Mouse (Mus musculus) myocyte (in vitro differentiated cells): ENCODE results near the gene Zfp740. TPM values are rescaled to one million over a fixed set of nuclear protein-coding genes. Genes with fewer than 3 reads are reported as not detected.
A peak's percentile ranks its signal among the peaks of the same experiment; 100 is the strongest.

Experiments used
- H3K27me3 ChIP-seq: one replicate; pipeline ENCODE4 v1.6.1; 2011; ENCODE audit not compliant: control insufficient read depth, insufficient read depth, insufficient read length
- H3K36me3 ChIP-seq: one replicate; pipeline ENCODE4 v1.6.1; 2011; ENCODE audit not compliant: control insufficient read depth, insufficient read depth
- H3K4me2 ChIP-seq: one replicate; pipeline ENCODE4 v1.6.1; 2011; ENCODE audit warnings: low read depth, control low read depth
- H3K4me3 ChIP-seq: one replicate; pipeline ENCODE4 v1.5.1; 2011; ENCODE audit warnings: mild to moderate bottlenecking, control low read depth, moderate library complexity
- H3K79me2 ChIP-seq: one replicate; pipeline ENCODE4 v1.6.1; 2011; ENCODE audit not compliant: control insufficient read depth, insufficient read depth
- H3ac ChIP-seq: one replicate; pipeline ENCODE4 v1.6.1; 2011; ENCODE audit not compliant: control insufficient read depth, insufficient read length
- CEBPB ChIP-seq: IDR thresholded peaks from 2 replicates; pipeline ENCODE4 v1.6.1; 2011; ENCODE audit warnings: mild to moderate bottlenecking, moderate library complexity; ENCODE audit not compliant: poor library complexity, insufficient read depth, severe bottlenecking
- E2F4 ChIP-seq: IDR thresholded peaks from one replicate; pipeline ENCODE4 v1.6.1; 2011; ENCODE audit warnings: mild to moderate bottlenecking, control low read depth, moderate library complexity; ENCODE audit not compliant: insufficient read depth
- MAX ChIP-seq: IDR thresholded peaks from one replicate; pipeline ENCODE4 v1.6.1; 2011; ENCODE audit warnings: low read depth, mild to moderate bottlenecking, control low read depth
- MYOD1 ChIP-seq, 3 experiments: IDR thresholded peaks; one replicate each; pipeline ENCODE4 v1.6.1; 2011; ENCODE audit warnings: control low read depth in 2 of 3, low read depth in 2 of 3, mild to moderate bottlenecking in 2 of 3, moderate library complexity in 1 of 3; ENCODE audit not compliant: insufficient read length in 2 of 3, control insufficient read depth in 1 of 3
- MYOG ChIP-seq, 3 experiments: IDR thresholded peaks; one replicate each; pipeline ENCODE4 v1.6.1; 2011; ENCODE audit warnings: control low read depth in 2 of 3, low read depth in 2 of 3, mild to moderate bottlenecking in 2 of 3; ENCODE audit not compliant: insufficient read length in 2 of 3, control insufficient read depth in 1 of 3, insufficient read depth in 1 of 3
- POLR2A ChIP-seq: IDR thresholded peaks from one replicate; pipeline ENCODE4 v1.6.1; 2011; ENCODE audit warnings: low read depth, mild to moderate bottlenecking, control low read depth, moderate library complexity; ENCODE audit not compliant: insufficient read length
- POLR2AphosphoS2 ChIP-seq: IDR thresholded peaks from one replicate; pipeline ENCODE4 v1.6.1; 2011; ENCODE audit warnings: low read depth, control low read depth; ENCODE audit not compliant: insufficient read length
- REST ChIP-seq: IDR thresholded peaks from one replicate; pipeline ENCODE4 v1.6.1; 2011; ENCODE audit warnings: mild to moderate bottlenecking, control low read depth, moderate library complexity; ENCODE audit not compliant: insufficient read depth, insufficient read length
- SRF ChIP-seq: IDR thresholded peaks from one replicate; pipeline ENCODE4 v1.6.1; 2011; ENCODE audit warnings: low read depth; ENCODE audit not compliant: control insufficient read depth, insufficient read length
- TCF12 ChIP-seq: IDR thresholded peaks from one replicate; pipeline ENCODE4 v1.6.1; 2011; ENCODE audit warnings: mild to moderate bottlenecking, control low read depth; ENCODE audit not compliant: poor library complexity, insufficient read depth, severe bottlenecking
- TCF3 ChIP-seq: IDR thresholded peaks from one replicate; pipeline ENCODE4 v1.6.1; 2011; ENCODE audit warnings: low read depth, control low read depth; ENCODE audit not compliant: insufficient read length
- USF1 ChIP-seq: IDR thresholded peaks from one replicate; pipeline ENCODE4 v1.6.1; 2011; ENCODE audit warnings: low read depth, mild to moderate bottlenecking, control low read depth, moderate library complexity
- polyA plus RNA-seq: library from polyadenylated mRNA; unstranded; fragments of >200 nt; fragmentation: generic; extraction: Trizol; gene quantifications from one replicate; pipeline ENCODE4 v1.2.1, GENCODE M21; 2012; ENCODE audit warnings: missing spikeins

Gene Zfp740
- polyA plus RNA-seq, 1 experiment, result 42.3 TPM

DNA sequence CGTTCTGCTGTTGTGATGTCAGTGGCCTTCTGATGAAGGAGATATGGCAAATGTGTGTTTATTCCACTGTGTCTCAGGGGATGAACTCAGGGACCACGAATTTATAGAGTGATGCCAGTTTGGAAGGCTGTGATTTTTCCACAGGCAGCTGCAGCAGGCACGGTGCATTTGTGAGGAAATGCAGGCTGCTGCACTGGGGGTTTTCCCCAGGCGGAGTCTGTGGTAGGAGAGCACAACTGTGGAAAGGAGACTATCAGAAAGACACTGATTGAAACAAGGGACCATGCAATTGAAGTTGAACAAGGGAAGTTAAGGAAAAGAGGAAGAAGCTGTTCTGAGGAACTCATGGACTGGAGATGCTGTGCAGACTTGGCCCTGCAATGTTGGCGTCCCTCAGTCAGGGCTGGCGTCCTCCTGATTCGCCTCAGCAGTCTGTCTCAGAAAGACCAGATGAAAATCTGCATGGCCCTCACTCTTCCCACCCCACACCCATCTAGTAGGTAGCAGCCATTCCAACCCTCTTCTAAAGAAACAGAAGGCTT, 10.7 kb upstream of the Zfp740 start:
- Histone ChIP-seq H3K79me2 (no peaks in the 10 kb centered on the region), H3ac (no peak overlapping the region), H3K27me3 (no peaks in the 10 kb centered on the region), H3K36me3 (no peaks in the 10 kb centered on the region), H3K4me3 (no peak overlapping the region), H3K4me2 (peak overlapping the region; percentile 35)
- TF ChIP-seq TCF12, result no peak
- no peak for TF ChIP-seq CEBPB
- no peak for TF ChIP-seq MYOD1 (IDR thresholded peaks at IDR 0.05; ENCODE audit: control insufficient read depth in 1 of 3, insufficient read length in 2 of 3, low read depth in 2 of 3)
- TF ChIP-seq MAX, result no peak
- TF ChIP-seq POLR2AphosphoS2, result no peak
- TF ChIP-seq USF1, result no peak
- no peak for TF ChIP-seq E2F4
- no peak for TF ChIP-seq REST
- no peak for TF ChIP-seq TCF3
- no peak for TF ChIP-seq MYOG (IDR thresholded peaks at IDR 0.05; ENCODE audit: control insufficient read depth in 1 of 3, insufficient read depth in 1 of 3, insufficient read length in 2 of 3, low read depth in 2 of 3)
- no peak for TF ChIP-seq POLR2A
- no peak for TF ChIP-seq SRF

DNA sequence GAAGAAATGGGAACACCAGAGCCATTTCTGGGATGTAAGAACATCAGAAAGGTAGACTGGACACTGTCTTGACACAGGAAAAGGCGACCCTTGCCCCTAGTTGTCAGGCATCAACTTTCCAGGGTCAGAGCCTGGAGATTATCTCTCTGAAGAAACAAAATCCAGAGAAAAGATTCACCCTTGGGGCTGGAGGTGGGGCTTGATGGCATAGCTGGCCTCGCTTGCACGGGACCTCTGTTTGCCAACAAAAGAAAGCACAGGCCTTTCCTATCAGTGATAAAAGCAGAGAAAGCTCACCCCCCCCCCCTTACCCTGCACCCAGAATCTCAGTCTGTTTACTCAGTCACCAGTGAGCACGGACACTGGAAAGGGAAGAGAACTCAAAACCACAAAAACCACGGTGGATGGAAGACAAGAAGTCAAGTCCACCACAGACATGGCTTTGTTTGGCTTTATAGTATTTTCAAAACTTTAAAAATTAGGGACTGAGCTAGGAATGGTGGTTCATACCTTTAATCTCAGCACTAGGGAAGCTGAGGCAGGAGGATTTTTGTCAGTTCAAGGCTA, 10.1 kb upstream of the Zfp740 start:
- no peak overlapping the region for H3K4me3 ChIP-seq
- no peaks in the 10 kb centered on the region for H3K36me3 ChIP-seq
- no peak overlapping the region for H3ac ChIP-seq
- peak overlapping the region; percentile 35 for H3K4me2 ChIP-seq
- no peaks in the 10 kb centered on the region for H3K79me2 ChIP-seq
- TF ChIP-seq TCF12, result no peak
- TF ChIP-seq MYOD1 (IDR thresholded peaks at IDR 0.05; ENCODE audit: control insufficient read depth in 1 of 3, insufficient read length in 2 of 3, low read depth in 2 of 3), result no peak
- no peak for TF ChIP-seq SRF
- TF ChIP-seq USF1, result no peak
- TF ChIP-seq POLR2A, result no peak
- TF ChIP-seq MYOG (IDR thresholded peaks at IDR 0.05; ENCODE audit: control insufficient read depth in 1 of 3, insufficient read depth in 1 of 3, insufficient read length in 2 of 3, low read depth in 2 of 3), result no peak
- no peak for TF ChIP-seq CEBPB
- no peak for TF ChIP-seq TCF3
- no peak for TF ChIP-seq E2F4
- no peak for TF ChIP-seq REST
- no peak for TF ChIP-seq MAX
- no peak for TF ChIP-seq POLR2AphosphoS2
- H3K27me3 ChIP-seq, result no peaks in the 10 kb centered on the region

DNA sequence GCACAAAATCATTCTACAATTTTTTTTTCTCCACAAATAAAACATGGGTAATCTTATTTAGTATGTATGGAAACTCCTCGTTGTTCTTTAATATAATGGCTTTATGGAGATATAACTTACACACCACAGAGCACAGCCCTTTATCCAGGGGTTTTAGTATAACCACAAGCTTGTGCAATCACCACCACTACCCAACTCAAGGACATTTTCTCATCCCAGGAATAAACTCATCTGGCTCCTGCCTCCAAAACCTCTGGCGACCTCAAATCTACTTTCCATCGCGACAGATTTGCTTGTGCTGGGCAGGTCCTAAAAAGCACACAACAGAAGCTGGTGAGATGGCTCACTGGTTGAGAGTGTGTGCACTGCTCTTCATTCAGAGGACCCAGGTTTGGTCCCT, 9.4 kb upstream of the Zfp740 start:
- Histone ChIP-seq H3K79me2 (no peaks in the 10 kb centered on the region), H3ac (no peak overlapping the region), H3K4me3 (no peak overlapping the region), H3K36me3 (no peaks in the 10 kb centered on the region), H3K27me3 (no peaks in the 10 kb centered on the region), H3K4me2 (peak overlapping the region; percentile 35)
- TF ChIP-seq MAX (no peak), SRF (no peak), REST (no peak), TCF12 (no peak), MYOG (IDR thresholded peaks at IDR 0.05; ENCODE audit: control insufficient read depth in 1 of 3, insufficient read depth in 1 of 3, insufficient read length in 2 of 3, low read depth in 2 of 3) (no peak), CEBPB (peak; percentile 96), POLR2AphosphoS2 (no peak)

DNA sequence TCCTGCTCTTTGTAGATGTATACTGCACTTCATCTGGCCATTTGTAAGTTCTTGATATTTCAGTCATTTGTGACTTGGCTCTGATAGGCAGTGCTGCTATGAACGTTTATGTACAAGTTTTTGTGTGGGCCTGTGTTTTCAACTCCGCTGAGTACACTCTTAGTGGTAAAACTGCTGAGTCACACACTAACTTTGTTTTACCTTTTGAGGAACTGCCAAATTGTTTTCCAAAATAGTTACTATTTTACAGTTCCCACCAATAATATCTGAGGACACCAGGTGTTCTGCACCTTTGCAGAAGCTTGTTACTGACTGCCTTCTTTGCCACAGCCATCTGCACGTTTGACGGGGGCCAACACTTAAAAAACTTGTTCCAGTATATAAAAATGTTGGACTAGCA, 8.6 kb upstream of the Zfp740 start:
- TF ChIP-seq SRF, result no peak
- H3ac ChIP-seq, result no peak overlapping the region
- H3K36me3 ChIP-seq, result no peaks in the 10 kb centered on the region
- no peak overlapping the region for H3K4me3 ChIP-seq
- H3K27me3 ChIP-seq, result no peaks in the 10 kb centered on the region
- H3K4me2 ChIP-seq, result no peak overlapping the region
- no peaks in the 10 kb centered on the region for H3K79me2 ChIP-seq

DNA sequence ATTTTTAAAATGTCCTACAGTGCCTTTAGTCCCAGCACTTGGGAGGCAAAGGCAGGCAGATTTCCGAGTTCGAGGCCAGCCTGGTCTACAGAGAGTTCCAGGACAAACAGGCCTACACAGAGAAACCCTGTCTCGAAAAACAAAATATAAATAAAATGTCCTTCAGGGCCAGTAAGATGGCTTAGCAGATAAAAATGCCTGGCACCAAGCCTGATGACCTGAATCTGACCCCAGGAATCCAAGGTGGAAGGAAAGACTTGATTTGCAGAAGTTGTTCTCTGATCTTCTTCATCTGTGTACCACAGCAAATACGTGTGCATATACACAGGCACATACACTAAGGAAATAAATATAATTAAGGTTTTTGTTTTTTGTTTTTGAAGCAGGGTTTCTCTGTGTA, 7.7 kb upstream of the Zfp740 start:
- no peaks in the 10 kb centered on the region for H3K36me3 ChIP-seq
- H3K4me3 ChIP-seq, result no peak overlapping the region
- H3ac ChIP-seq, result no peak overlapping the region
- H3K79me2 ChIP-seq, result no peaks in the 10 kb centered on the region
- TF ChIP-seq POLR2A, result no peak
- no peak overlapping the region for H3K4me2 ChIP-seq
- no peaks in the 10 kb centered on the region for H3K27me3 ChIP-seq
